Mouse (Mus musculus): ENCODE measurements at regions not wholly inside any gene's neighbourhood (a gene's known extent, or its start where the extent isn't known, plus 50 kb on each side); places are given as distances from the start of the nearest gene placed in this dataset.
"Not testable (repeated sequence)": the region's sequence is repeated elsewhere in the genome, so short reads cannot be mapped to it uniquely, and the experiment has no call there.

DNA sequence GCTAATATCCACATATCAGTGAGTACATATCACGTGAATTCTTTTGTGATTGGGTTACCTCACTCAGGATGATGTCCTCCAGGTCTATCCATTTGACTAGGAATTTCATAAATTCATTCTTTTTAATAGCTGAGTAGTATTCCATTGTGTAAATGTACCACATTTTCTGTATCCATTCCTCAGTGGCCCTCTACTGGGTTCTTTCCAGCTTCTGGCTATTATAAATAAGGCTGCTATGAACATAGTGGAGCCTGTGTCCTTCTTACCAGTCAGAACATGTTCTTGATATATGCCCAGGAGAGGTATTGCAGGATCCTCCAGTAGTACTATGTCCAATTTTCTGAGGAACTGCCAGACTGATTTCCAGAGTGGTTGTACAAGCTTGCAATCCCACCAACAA, 884.0 kb upstream of the Lrrc4c start:
- DNase-seq (ENCODE audit: low read depth, low spot score), result not testable (repeated sequence)

DNA sequence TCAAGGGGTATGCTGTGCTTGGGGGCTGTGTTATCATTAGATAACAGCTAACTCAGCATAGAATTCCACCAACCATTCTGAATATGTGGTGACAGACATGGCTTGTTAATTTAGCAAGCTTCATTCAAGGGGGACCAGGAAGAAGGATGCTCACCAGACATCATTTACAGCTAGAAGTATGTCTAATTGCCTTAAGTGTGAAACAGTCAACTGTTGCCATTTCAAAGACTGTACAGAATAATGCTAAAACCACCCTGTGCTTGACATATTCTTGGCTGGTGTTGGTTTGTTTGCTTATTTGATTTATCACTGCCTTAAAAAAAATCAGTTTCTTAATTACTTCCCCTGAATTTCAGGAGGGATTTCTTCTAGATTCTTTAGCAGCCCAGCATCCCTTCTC, 877.0 kb upstream of the Lrrc4c start:
- no peak for DNase-seq (ENCODE audit: low read depth, low spot score)

- DNase-seq (ENCODE audit: low read depth, low spot score), result no peak
Observed at GRCm38 (mm10) chr2:95443245-95443799, 874.6 kb upstream of the Lrrc4c start.

- DNase-seq (ENCODE audit: low read depth, low spot score), result no peak
Observed at GRCm38 (mm10) chr2:95448897-95449296, 869.1 kb upstream of the Lrrc4c start.

- no peak for DNase-seq (ENCODE audit: low read depth, low spot score)
Observed at GRCm38 (mm10) chr2:95479827-95480226, 838.1 kb upstream of the Lrrc4c start.

DNA sequence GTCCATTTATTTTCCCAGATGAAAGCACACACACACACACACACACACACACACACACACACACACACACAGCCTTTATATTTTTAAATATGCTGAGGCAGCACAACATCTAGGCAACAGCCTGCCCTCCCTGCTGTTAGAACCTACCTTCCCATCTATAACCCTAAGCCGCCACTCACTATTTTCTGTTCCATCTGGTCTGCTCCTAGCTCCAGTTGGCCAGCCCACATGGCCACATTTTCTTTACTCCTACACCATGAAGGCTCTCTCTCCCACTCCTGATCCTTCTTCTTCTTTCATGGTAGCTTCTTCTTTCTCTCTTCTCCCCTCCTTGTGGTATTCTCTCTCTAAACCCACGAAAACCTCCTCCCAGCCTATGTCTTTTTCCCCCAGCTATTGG, 834.6 kb upstream of the Lrrc4c start:
- no peak for DNase-seq (ENCODE audit: low read depth, low spot score)

DNA sequence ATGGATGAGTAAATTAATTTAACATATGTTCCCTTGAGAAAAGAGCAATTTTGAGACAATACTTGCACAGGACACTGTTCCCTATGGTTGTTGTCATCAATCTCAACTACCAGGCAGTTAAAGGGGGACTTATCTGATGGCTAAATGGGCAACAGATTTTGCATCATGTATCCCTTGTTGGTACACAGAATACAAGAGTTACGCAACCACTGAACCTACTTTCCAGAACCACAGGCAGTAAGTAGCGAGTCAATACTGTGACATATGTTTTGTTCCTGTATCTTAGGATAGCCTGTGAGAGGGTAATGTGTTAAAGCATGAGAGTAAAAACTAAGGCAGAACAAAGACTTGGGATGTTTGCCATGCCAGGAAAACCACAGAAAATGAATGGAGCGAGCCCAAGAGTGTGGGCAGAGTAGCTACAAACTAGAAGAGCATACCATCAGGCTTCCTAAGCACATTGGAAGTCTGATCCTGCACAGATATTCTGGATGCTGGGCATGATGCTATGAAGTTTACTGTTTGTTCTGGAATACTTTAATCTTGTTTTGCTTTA, 830.3 kb upstream of the Lrrc4c start:
- DNase-seq (ENCODE audit: low read depth, low spot score), result no peak

- DNase-seq (ENCODE audit: low read depth, low spot score), result no peak
Observed at GRCm38 (mm10) chr2:95494026-95494697, 823.8 kb upstream of the Lrrc4c start.

DNA sequence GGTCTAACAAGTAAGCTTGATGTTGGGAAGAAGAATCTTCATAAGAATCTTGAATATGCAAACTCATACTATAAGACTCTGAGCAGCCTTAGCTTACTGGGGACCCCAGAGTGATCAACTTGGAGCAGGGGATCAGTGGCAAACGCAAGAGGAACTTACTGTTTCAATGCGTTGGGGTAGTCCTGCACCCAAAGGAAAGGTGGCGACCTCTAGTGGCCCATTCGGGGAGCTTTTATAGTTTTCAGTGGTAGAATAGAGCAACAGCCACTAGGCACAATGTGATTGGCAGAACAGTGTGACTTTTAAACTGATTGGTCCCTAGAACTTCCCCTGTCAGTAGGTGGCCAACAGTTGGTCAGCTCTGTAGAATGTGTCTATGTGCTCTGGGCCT, 823.3 kb upstream of the Lrrc4c start:
- peak; percentile 2 for DNase-seq (ENCODE audit: low read depth, low spot score)

- DNase-seq (ENCODE audit: low read depth, low spot score), result no peak
Observed at GRCm38 (mm10) chr2:95511286-95511685, 806.7 kb upstream of the Lrrc4c start.

DNA sequence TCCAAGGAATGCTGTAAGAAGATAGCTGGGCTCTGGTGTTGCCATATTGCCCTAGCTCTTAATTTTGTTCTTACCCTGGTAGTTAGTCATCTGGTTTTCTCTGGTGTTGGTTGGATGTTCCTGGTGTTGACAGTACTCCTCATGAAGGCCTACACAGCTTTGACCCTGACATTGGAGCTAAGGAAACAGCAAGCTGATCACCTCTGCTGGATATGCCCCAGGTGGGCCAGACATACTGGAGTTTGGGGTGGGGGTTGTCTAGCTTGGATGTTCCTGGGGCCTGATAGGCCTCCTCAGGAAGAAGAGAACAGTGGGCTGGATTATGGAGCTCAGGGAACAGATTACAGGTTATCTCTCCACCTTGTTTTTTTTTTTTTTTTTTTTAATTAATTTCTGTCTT, 796.3 kb upstream of the Lrrc4c start:
- DNase-seq (ENCODE audit: low read depth, low spot score), result no peak

- no peak for DNase-seq (ENCODE audit: low read depth, low spot score)
Observed at GRCm38 (mm10) chr2:95524590-95525266, 793.2 kb upstream of the Lrrc4c start.

- no peak for DNase-seq (ENCODE audit: low read depth, low spot score)
Observed at GRCm38 (mm10) chr2:95564089-95564488, 753.9 kb upstream of the Lrrc4c start.

DNA sequence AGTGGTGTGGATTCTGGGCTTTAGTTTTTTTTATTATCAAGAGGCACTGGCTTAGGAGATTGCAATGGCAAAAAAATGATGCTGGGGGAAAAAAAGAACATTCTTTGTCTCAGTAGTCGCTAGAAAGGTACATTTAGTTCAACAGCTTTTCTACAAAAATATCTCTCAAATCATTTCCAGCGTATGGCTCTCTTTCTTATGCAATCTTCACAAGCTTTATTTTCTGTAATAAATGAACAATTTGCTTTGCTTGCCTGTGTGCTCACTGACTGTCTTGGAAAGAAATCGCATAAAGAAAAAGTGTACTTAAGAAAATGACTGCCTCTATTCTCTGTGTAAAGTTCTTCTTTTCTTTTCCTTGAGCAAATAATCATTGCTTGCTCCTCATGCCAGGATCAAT, 742.1 kb upstream of the Lrrc4c start:
- no peak for DNase-seq (ENCODE audit: low read depth, low spot score)

DNA sequence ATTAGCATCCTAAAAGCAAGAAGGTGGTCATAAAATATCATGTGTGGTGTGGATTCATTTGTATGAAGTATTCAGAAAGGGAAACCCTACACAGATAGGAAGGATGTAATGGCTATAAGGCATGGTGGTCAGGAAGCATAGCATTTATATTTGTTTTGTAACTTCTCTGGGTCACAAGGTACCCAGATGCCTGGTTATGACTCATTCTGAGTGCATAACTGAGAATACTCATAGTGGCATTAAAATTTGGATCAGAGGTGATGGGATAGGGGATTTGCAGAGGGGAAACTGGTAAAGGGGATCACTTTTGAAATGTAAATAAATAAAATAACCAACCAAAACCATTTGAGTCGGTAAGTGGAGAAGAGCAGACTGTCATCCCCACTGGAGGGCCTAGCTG, 738.8 kb upstream of the Lrrc4c start:
- no peak for DNase-seq (ENCODE audit: low read depth, low spot score)

DNA sequence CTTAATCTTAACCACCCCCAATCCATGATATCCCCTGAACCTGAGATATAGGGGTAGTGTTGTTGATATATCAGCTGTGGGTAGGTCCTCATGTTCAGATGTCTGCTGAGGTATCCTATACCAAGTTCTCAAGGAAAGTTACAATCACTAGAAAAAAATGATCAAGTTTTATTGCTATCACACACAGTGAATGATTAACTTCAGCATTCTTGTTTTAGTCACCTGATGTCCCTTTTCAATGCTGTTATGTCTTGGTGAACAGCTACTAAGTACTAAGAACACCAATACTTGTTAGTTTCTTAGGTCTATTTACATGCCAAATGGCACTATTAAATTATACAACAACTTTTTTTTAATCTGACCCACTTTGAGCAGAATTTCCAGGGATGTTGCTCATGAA, 732.0 kb upstream of the Lrrc4c start:
- no peak for DNase-seq (ENCODE audit: low read depth, low spot score)

DNA sequence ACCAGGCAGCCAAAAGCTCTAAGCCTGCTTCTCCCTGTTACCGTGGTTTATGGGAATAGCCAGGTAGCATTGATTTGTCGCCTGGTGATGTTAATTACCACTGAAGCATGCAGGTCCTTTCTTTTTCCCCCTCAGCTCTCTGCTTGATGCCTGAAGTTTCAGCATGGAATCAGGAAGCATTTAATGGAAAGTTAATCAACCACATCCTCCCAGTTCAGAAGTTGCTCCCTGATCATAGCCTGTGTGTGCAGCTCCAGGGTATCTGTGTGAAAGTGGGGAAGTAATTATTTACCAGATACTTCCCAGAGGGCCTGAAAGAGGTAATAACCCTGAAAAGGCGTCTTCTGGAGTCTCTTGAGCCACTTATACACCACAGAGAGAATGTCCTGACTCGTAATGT, 730.9 kb upstream of the Lrrc4c start:
- DNase-seq (ENCODE audit: low read depth, low spot score), result no peak

DNA sequence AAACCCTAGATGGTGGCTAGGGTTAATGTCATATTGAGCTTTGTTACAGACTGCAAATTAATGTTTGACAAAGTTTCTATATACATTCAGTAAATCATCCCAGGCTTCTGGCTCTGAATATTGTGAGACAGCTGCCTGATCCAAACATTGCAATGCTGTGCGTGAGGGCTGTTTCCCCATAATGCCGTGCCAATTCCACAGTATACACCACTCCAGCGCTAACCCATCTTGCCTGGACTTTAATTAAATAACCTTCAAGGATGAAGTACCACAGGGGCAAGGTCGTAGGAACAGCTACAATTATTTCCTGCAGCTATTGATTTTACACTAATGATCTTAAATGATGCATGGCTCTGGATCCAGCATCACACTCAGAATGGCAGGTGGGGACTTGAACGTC, 704.6 kb upstream of the Lrrc4c start:
- DNase-seq (ENCODE audit: low read depth, low spot score), result no peak

- no peak for DNase-seq (ENCODE audit: low read depth, low spot score)
Observed at GRCm38 (mm10) chr2:95637533-95637932, 680.4 kb upstream of the Lrrc4c start.

DNA sequence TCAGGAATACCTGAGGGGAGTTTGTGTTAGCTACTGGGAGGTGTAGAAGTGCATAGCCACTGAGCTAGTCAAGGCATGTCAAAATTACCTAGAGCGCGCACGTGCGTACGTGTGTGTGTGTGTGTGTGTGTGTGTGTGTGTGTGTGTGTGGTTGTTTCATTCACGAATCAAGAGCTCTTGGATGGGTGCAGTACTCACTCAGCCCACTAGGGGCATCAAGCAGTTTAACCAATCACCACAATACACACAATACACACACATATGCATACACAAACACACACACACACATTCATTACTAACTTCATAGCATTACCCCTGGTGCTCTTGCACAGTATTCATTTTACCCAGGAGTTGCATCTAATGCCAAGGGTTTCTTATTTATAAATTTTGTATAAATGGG, 643.6 kb upstream of the Lrrc4c start:
- peak; percentile 3 for DNase-seq (ENCODE audit: low read depth, low spot score)

DNA sequence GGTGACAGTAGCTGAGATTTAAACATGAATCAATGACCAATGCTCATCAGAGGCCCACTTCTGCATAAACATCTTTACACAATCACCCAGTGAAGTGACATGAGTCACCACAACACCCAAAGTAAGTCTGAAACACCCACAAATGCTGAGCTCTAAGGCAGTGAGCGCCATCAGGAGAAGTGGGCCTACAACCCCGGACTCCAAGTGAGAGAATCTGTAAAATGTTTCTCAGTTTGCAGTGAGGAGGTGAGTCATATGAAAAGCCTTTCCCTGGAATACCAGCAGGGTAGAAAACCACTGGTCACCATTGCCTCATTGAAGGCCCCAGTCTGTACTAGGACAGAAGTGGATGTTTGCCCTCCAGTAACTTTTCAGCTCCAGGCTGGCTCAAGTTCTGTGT, 602.6 kb upstream of the Lrrc4c start:
- no peak for DNase-seq (ENCODE audit: low read depth, low spot score)

Measured in A20 (cell line).